Mouse (Mus musculus) frontal cortex, postnatal 14 days (tissue): ENCODE measurements around the gene Oit1.

Experiments used
- DNase-seq, 2 experiments: peaks; one replicate each; pipeline ENCODE4 v3.0.0; 2022; ENCODE audit warnings: low spot score in 2 of 2

The Oit1 gene

GRCm38 (mm10) chr14:8300281-8300680 is 78.3 kb downstream of the Oit1 start:
- no peak for DNase-seq
